Mouse (Mus musculus) hindbrain, embryonic 11.5 days (tissue): ENCODE measurements around the gene Gjd3. TPM values are rescaled to one million over a fixed set of nuclear protein-coding genes. Genes with fewer than 3 reads are reported as not detected.

Source experiments
- polyA plus RNA-seq: library from polyadenylated mRNA; unstranded; fragments of >200 nt; fragmentation: Nextera tagmentation; extraction: Ambion mirVana; gene quantifications from 2 replicates; pipeline ENCODE4 v1.2.1, GENCODE M21; 2014

Gjd3 gene
- polyA plus RNA-seq, 1 experiment from 2014 or later, result 0.28 TPM

Other genes starting within 250 kb of the Gjd3 start
- 34.7 and 41.4 TPM in 2 replicates for gene Thra, start 242.4 kb downstream of the Gjd3 start, polyA plus RNA-seq
- 0.92 and 1.4 TPM in 2 replicates for gene Nr1d1, start 207.7 kb downstream of the Gjd3 start, polyA plus RNA-seq
- 25.0 and 28.0 TPM in 2 replicates for gene Msl1, start 187.5 kb downstream of the Gjd3 start, polyA plus RNA-seq
- gene Casc3, start 178.1 kb downstream of the Gjd3 start, polyA plus RNA-seq, result 44.6 and 49.6 TPM in 2 replicates
- gene Rapgefl1, start 146.2 kb downstream of the Gjd3 start, polyA plus RNA-seq, result 2.0 and 2.2 TPM in 2 replicates
- gene Wipf2, start 119.4 kb downstream of the Gjd3 start, polyA plus RNA-seq, result 5.1 and 5.4 TPM in 2 replicates
- gene Cdc6, start 75.2 kb downstream of the Gjd3 start, polyA plus RNA-seq, result 33.1 and 39.0 TPM in 2 replicates
- gene Rara, start 55.2 kb downstream of the Gjd3 start, polyA plus RNA-seq, result 48.3 and 51.2 TPM in 2 replicates
- gene Top2a, start 41.2 kb upstream of the Gjd3 start, polyA plus RNA-seq, result 332 and 333 TPM in 2 replicates
- gene Igfbp4, start 58.2 kb upstream of the Gjd3 start, polyA plus RNA-seq, result 288 and 295 TPM in 2 replicates
- gene Tns4, start 106.3 kb upstream of the Gjd3 start, polyA plus RNA-seq, result 0.50 and 1.1 TPM in 2 replicates
- 0.17 and 0.31 TPM in 2 replicates for gene Ccr7, start 172.1 kb upstream of the Gjd3 start, polyA plus RNA-seq
- gene Smarce1, start 248.0 kb upstream of the Gjd3 start, polyA plus RNA-seq, result 217 and 219 TPM in 2 replicates